In genomic region chr8:46706730-46707129, GRCm38 (mm10) we compare ENCODE assay signal across 10 mouse cellular contexts.
"Had no signal": no experiment of that assay in that cellular context is flagged by ENCODE, and none has a peak within 500 bp of the region (broad histone marks: within the 10 kb centered on the region; RNA-seq: fewer than 3 reads in every experiment).

No protein-coding gene starts in this region.

- DNase-seq: kidney, adult 8-10 months; kidney, postnatal 25 days; lung, postnatal 14 days; thymus, postnatal 36 days had no signal

- H3K4me2 ChIP-seq: liver, embryonic 11.5 days; lung, embryonic 15.5 days; midbrain, embryonic 12.5 days; neural tube, embryonic 15.5 days had no signal

- H3K4me3 ChIP-seq: left cerebral cortex, adult 2 months; limb, embryonic 10.5 days; lung, embryonic 15.5 days; midbrain, embryonic 12.5 days; neural tube, embryonic 15.5 days had no signal

- H3K36me3 ChIP-seq: limb, embryonic 10.5 days; lung, embryonic 15.5 days; midbrain, embryonic 12.5 days; neural tube, embryonic 15.5 days had no signal

- H3K9me3 ChIP-seq: limb, embryonic 10.5 days; lung, embryonic 15.5 days; midbrain, embryonic 12.5 days; neural tube, embryonic 15.5 days had no signal

- H3K27ac ChIP-seq: left cerebral cortex, adult 2 months; limb, embryonic 10.5 days; lung, embryonic 15.5 days; midbrain, embryonic 12.5 days; neural tube, embryonic 15.5 days had no signal

- H3K9ac ChIP-seq: lung, embryonic 15.5 days; midbrain, embryonic 12.5 days; neural tube, embryonic 15.5 days had no signal

- H3K4me1 ChIP-seq: limb, embryonic 10.5 days; lung, embryonic 15.5 days; midbrain, embryonic 12.5 days; neural tube, embryonic 15.5 days had no signal

- H3K27me3 ChIP-seq: lung, embryonic 15.5 days; midbrain, embryonic 12.5 days; neural tube, embryonic 15.5 days had no signal
